19 mouse cellular contexts compared by ENCODE assay signal in the genomic region with DNA sequence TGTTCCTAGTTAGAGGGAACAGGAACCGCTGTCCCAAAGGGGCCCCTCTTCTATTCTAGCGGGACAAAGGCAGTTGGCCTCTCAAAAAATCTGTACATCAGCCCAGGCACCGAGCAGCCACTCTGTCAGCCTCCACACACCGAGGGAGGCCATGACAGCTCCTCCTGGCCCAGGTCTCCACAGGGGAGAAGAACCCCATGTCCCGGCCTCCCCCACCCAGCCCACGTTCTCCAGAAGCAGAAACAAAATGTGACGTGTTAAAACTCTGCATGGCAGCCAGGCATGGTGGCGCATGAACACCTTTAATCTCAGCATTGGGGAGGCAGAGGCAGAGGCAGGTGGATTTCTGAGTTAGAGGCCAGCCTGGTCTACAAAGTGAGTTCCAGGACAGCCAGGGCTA. TPM values are rescaled to one million over a fixed set of nuclear protein-coding genes. Genes with fewer than 3 reads are reported as not detected.
DNase-seq lines count a peak whose midpoint lies in the region; ATAC-seq lines count a peak whose summit lies in the region.
"Had no signal": no experiment of that assay in that cellular context is flagged by ENCODE, and none has a peak within 500 bp of the region (broad histone marks: within the 10 kb centered on the region; RNA-seq: fewer than 3 reads in every experiment).

No protein-coding gene starts in this region.

- peaks cover 41% of the 10 kb centered on the region for H3K4me1 ChIP-seq in heart, embryonic 12.5 days (replicated peaks)
- H3K4me1 ChIP-seq in lung, embryonic 15.5 days = peaks cover 44% of the 10 kb centered on the region
- peaks cover 44% of the 10 kb centered on the region for H3K4me1 ChIP-seq in brown adipose tissue, adult 24 weeks (ENCODE audit: control insufficient read depth, insufficient read depth, insufficient read length, low read length)
- peaks cover 14% of the 10 kb centered on the region for H3K4me1 ChIP-seq in stomach, embryonic 16.5 days (ENCODE audit: control insufficient read depth, insufficient read depth, low read length)

- no peak overlapping the region for H3K9ac ChIP-seq in heart, embryonic 12.5 days
- no peak overlapping the region for H3K9ac ChIP-seq in lung, embryonic 15.5 days
- no peak overlapping the region for H3K9ac ChIP-seq in stomach, embryonic 16.5 days (ENCODE audit: low read length)
- H3K9ac ChIP-seq: forebrain, postnatal 0 days; limb, embryonic 15.5 days; liver, postnatal 0 days; midbrain, embryonic 13.5 days; neural tube, embryonic 15.5 days had no signal

- H3K9me3 ChIP-seq in heart, embryonic 12.5 days (replicated peaks) = no peaks in the 10 kb centered on the region
- H3K9me3 ChIP-seq in lung, embryonic 15.5 days = no peaks in the 10 kb centered on the region
- H3K9me3 ChIP-seq in stomach, embryonic 16.5 days (replicated peaks; ENCODE audit: control insufficient read depth, low read length) = no peaks in the 10 kb centered on the region
- H3K9me3 ChIP-seq: limb, embryonic 15.5 days; midbrain, embryonic 13.5 days; neural tube, embryonic 15.5 days had no signal

- H3K4me3 ChIP-seq in heart, embryonic 12.5 days = no peak overlapping the region
- no peak overlapping the region for H3K4me3 ChIP-seq in lung, embryonic 15.5 days
- no peak overlapping the region for H3K4me3 ChIP-seq in brown adipose tissue, adult 24 weeks (ENCODE audit: insufficient read depth, low read depth, low read length)
- no peak overlapping the region for H3K4me3 ChIP-seq in stomach, embryonic 16.5 days (replicated peaks; ENCODE audit: low read length)
- H3K4me3 ChIP-seq: limb, embryonic 15.5 days; midbrain, embryonic 13.5 days; neural tube, embryonic 15.5 days had no signal

- DNase-seq in heart, adult 18-20 months = no peak
- no peak for DNase-seq in lung, postnatal 36 days
- DNase-seq in layer of hippocampus, postnatal 10 days (ENCODE audit: low spot score in 2 of 2) = no peak
- DNase-seq: adrenal gland, adult 2 months; cerebellum, adult 11-12 months; cerebellum, postnatal 36 days; forebrain, postnatal 0 days; gastrocnemius, postnatal 10 days; heart, postnatal 4 days; kidney, adult 18-20 months; liver, postnatal 0 days; right cerebral cortex, postnatal 25 days had no signal

- 0 out of 2 replicates have a peak overlapping the region, but pooled peaks have one; percentile 1 for H3K27ac ChIP-seq in heart, embryonic 12.5 days (ENCODE audit: poor library complexity, severe bottlenecking)
- peak overlapping the region; percentile 70 for H3K27ac ChIP-seq in lung, embryonic 15.5 days
- peak overlapping the region; percentile 60 for H3K27ac ChIP-seq in brown adipose tissue, adult 24 weeks (replicated peaks; ENCODE audit: low read depth, low read length)
- peak overlapping the region; percentile 38; the same call in 1 of the 2 replicates for H3K27ac ChIP-seq in stomach, embryonic 16.5 days (ENCODE audit: low read length)
- H3K27ac ChIP-seq: midbrain, embryonic 13.5 days; neural tube, embryonic 15.5 days had no signal

- H3K4me2 ChIP-seq in heart, embryonic 12.5 days = no peak overlapping the region
- no peak overlapping the region for H3K4me2 ChIP-seq in lung, embryonic 15.5 days
- H3K4me2 ChIP-seq in stomach, embryonic 16.5 days (ENCODE audit: low read depth, low read length) = no peak overlapping the region
- H3K4me2 ChIP-seq: limb, embryonic 15.5 days; midbrain, embryonic 13.5 days; neural tube, embryonic 15.5 days had no signal

- no peaks in the 10 kb centered on the region for H3K27me3 ChIP-seq in heart, embryonic 12.5 days (replicated peaks)
- no peaks in the 10 kb centered on the region for H3K27me3 ChIP-seq in lung, embryonic 15.5 days
- no peaks in the 10 kb centered on the region for H3K27me3 ChIP-seq in stomach, embryonic 16.5 days (ENCODE audit: control insufficient read depth, insufficient read depth, low read length)
- H3K27me3 ChIP-seq: limb, embryonic 15.5 days; midbrain, embryonic 13.5 days; neural tube, embryonic 15.5 days had no signal

- 79% methylated on average over 8 of the region's 8 CpGs for WGBS in heart, embryonic 12.5 days
- WGBS in lung, embryonic 15.5 days = 69% methylated on average over 8 of the region's 8 CpGs
- 75% methylated on average over 8 of the region's 8 CpGs for WGBS in stomach, embryonic 16.5 days

- H3K36me3 ChIP-seq in heart, embryonic 12.5 days = no peaks in the 10 kb centered on the region; the same call in 1 of the 2 replicates
- H3K36me3 ChIP-seq in lung, embryonic 15.5 days = no peaks in the 10 kb centered on the region
- no peaks in the 10 kb centered on the region for H3K36me3 ChIP-seq in stomach, embryonic 16.5 days (ENCODE audit: control insufficient read depth, insufficient read depth, low read length)
- H3K36me3 ChIP-seq: limb, embryonic 15.5 days; midbrain, embryonic 13.5 days; neural tube, embryonic 15.5 days had no signal

- ATAC-seq in heart, embryonic 12.5 days (ENCODE audit: insufficient number of reproducible peaks, low FRiP score) = no peak
- ATAC-seq in lung, embryonic 15.5 days (ENCODE audit: borderline replicate concordance, extremely low read depth, low FRiP score, low TSS enrichment) = no peak
- ATAC-seq in stomach, embryonic 16.5 days (ENCODE audit: insufficient read depth, low FRiP score) = no peak
- ATAC-seq: forebrain, postnatal 0 days; liver, postnatal 0 days; midbrain, embryonic 13.5 days had no signal

RNA-seq across cellular contexts. Expression of a gene that starts 51.5 kb away (rescaled TPM):
- 19.8 and 20.2 TPM in 2 replicates for polyA plus RNA-seq in heart, embryonic 12.5 days (2016; fragmentation: Nextera tagmentation; extraction: Ambion mirVana)
- 10 to 100 TPM; 41.5 to 42.0 TPM for total RNA-seq in heart, adult 18-20 months (2021)
- polyA plus RNA-seq in lung, embryonic 15.5 days (2015; fragmentation: Nextera tagmentation; extraction: Ambion mirVana) = 9.7 and 9.8 TPM in 2 replicates
- 32.8 and 33.5 TPM in 2 replicates for polyA plus RNA-seq in brown adipose tissue, adult 24 weeks (2012; ENCODE audit: insufficient read depth, insufficient read length, missing spikeins)
- polyA plus RNA-seq in stomach, embryonic 16.5 days (2015; fragmentation: Nextera tagmentation; extraction: Ambion mirVana) = 13.1 and 15.2 TPM in 2 replicates
- total RNA-seq in layer of hippocampus, postnatal 10 days (2021) = 10 to 100 TPM; 96.1 to 98.4 TPM

Comparison
In these comparisons a context has a peak if more than half of its experiments do, and no peak if none do; other contexts are left out.
1. H3K27ac ChIP-seq: peak in every context shown above with its lines; median percentile 70 in lung, embryonic 15.5 days; 60 in brown adipose tissue, adult 24 weeks; 38 in stomach, embryonic 16.5 days; 1 in heart, embryonic 12.5 days.